10 mouse cellular contexts compared by ENCODE assay signal in the genomic region with DNA sequence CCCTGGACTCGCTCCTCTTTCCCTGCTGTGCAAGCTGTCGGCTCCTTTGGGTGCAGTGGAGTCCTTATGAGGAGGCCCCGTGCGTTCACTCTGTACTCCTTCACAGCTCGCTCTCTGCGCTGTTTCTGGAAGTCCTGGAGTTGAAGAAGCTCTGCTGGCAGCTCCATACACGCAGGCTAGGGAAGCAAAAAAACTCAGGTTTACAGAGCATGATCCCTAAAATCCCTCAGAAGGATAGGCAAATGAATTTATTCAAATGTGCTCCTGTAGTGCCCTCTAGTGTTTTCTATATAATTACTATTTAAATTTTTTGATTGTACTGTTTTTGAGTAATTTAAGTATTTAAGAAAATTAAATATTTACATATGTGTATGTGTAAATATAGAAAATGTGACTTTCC. TPM values are rescaled to one million over a fixed set of nuclear protein-coding genes. Genes with fewer than 3 reads are reported as not detected.
DNase-seq lines count a peak whose midpoint lies in the region; TF ChIP-seq lines count a peak whose summit lies in the region.
"Had no signal": no experiment of that assay in that cellular context is flagged by ENCODE, and none has a peak within 500 bp of the region (broad histone marks: within the 10 kb centered on the region; RNA-seq: fewer than 3 reads in every experiment).

No protein-coding gene starts in this region.

- H3K27ac ChIP-seq in heart, adult 2 months = no peak overlapping the region
- H3K27ac ChIP-seq: heart, embryonic 15.5 days had no signal

- H3K79me2 ChIP-seq in heart, adult 2 months (replicated peaks; ENCODE audit: control insufficient read depth, insufficient read depth, low read length) = no peaks in the 10 kb centered on the region

- no peaks in the 10 kb centered on the region for H3K27me3 ChIP-seq in heart, adult 2 months (ENCODE audit: control insufficient read depth, insufficient read depth, low read length)
- H3K27me3 ChIP-seq: heart, embryonic 15.5 days had no signal

- TF ChIP-seq EP300 in heart, adult 2 months (IDR thresholded peaks at IDR 0.05; ENCODE audit: insufficient read depth, low read depth, low read length) = no peak

- no peaks in the 10 kb centered on the region for H3K36me3 ChIP-seq in heart, adult 2 months (ENCODE audit: control insufficient read depth, insufficient read depth, low read length)
- H3K36me3 ChIP-seq: G1E; heart, embryonic 15.5 days had no signal

- no peak overlapping the region for H3K4me3 ChIP-seq in heart, adult 2 months
- H3K4me3 ChIP-seq: heart, embryonic 15.5 days had no signal

- H3K4me1 ChIP-seq in heart, adult 2 months (ENCODE audit: control insufficient read depth, insufficient read depth, low read length) = no peaks in the 10 kb centered on the region
- H3K4me1 ChIP-seq: heart, embryonic 15.5 days had no signal

- 66% methylated on average over 7 of the region's 7 CpGs for WGBS in heart, adult 2 months

- TF ChIP-seq POLR2A in heart, adult 2 months (IDR thresholded peaks at IDR 0.05; ENCODE audit: insufficient read depth, low read depth, low read length) = no peak

- DNase-seq in heart, adult 2 months = no peak
- DNase-seq in heart, postnatal 10 days = no peak
- DNase-seq in lung, postnatal 10 days = peak; percentile 2
- no peak for DNase-seq in lung, postnatal 25 days (ENCODE audit: low spot score)
- DNase-seq in frontal cortex, postnatal 25 days (ENCODE audit: low spot score in 2 of 2) = peak; percentile 4
- peak; percentile 9 for DNase-seq in right cerebral cortex, postnatal 25 days
- no peak for DNase-seq in thymus, postnatal 10 days (ENCODE audit: low spot score in 2 of 2)
- no peak for DNase-seq in heart, postnatal 4 days

- TF ChIP-seq CTCF in heart, adult 2 months (IDR thresholded peaks at IDR 0.05) = peak; percentile 48

- intact Hi-C loops in heart, adult 2 months (cut with DNase I) = no loop called here
- intact Hi-C loops in heart, postnatal 10 days (cut with DNase I) = loop anchor here (2.0 to 5.0 kb wide), 2 partner anchors 83 to 222 kb away; no protein-coding TSS in a partner anchor

- H3K9ac ChIP-seq in heart, adult 2 months (ENCODE audit: low read depth, low read length) = no peak overlapping the region
- H3K9ac ChIP-seq: heart, embryonic 15.5 days had no signal

RNA-seq across cellular contexts. Expression of gene Exd1, which starts 26.9 kb away (rescaled TPM):
- under 1 TPM; 0.18 to 0.23 TPM for total RNA-seq in heart, adult 2 months (2021)
- 0.21 and 0.26 TPM in 2 replicates for polyA plus RNA-seq in heart, adult 2 months (2012; rRNA removed)
- total RNA-seq in heart, postnatal 10 days (2021) = under 1 TPM; 0.07 to 0.37 TPM
- under 1 TPM; 0.23 to 0.24 TPM for total RNA-seq in heart, postnatal 4 days (2021)

RNA-seq across cellular contexts. Expression of gene Chp1, which starts 26.9 kb away (rescaled TPM):
- 10 to 100 TPM; 76.6 to 97.3 TPM for total RNA-seq in heart, adult 2 months (2021)
- polyA plus RNA-seq in heart, adult 2 months (2012; rRNA removed) = 71.0 and 145 TPM in 2 replicates
- 100 to 1,000 TPM in 1 of 2 experiments, 10 to 100 TPM in 1; 97.5 to 100 TPM for total RNA-seq in heart, postnatal 10 days (2021)
- 10 to 100 TPM; 77.5 to 84.8 TPM for total RNA-seq in heart, postnatal 4 days (2021)

RNA-seq across cellular contexts. Expression of gene Ino80, which starts 43.1 kb away (rescaled TPM):
- 1 to 10 TPM; 9.5 to 9.7 TPM for total RNA-seq in heart, adult 2 months (2021)
- 5.1 and 7.0 TPM in 2 replicates for polyA plus RNA-seq in heart, adult 2 months (2012; rRNA removed)
- 10 to 100 TPM; 13.7 to 14.7 TPM for total RNA-seq in heart, postnatal 10 days (2021)
- 10 to 100 TPM; 15.5 to 16.8 TPM for total RNA-seq in heart, postnatal 4 days (2021)

Comparison
In these comparisons a context has a peak if more than half of its experiments do, and no peak if none do; other contexts are left out.
1. DNase-seq: peak in lung, postnatal 10 days (single experiment), frontal cortex, postnatal 25 days (2 of 2) and right cerebral cortex, postnatal 25 days (single experiment); none in heart, adult 2 months (0 of 2), heart, postnatal 10 days (0 of 2), lung, postnatal 25 days (single experiment), thymus, postnatal 10 days (0 of 2) and heart, postnatal 4 days (single experiment).